Mouse (Mus musculus) ES-E14 (cell line): ENCODE measurements around the gene Pitpnm3.
A peak's percentile ranks its signal among the peaks of the same experiment; 100 is the strongest.

Source experiments
- ZC3H11A ChIP-seq: IDR thresholded peaks from 2 replicates; pipeline ENCODE4 v1.6.1; 2012; ENCODE audit warnings: low read depth, mild to moderate bottlenecking, inconsistent platforms, low read length, borderline replicate concordance
- ZNF384 ChIP-seq: IDR thresholded peaks from 2 replicates; pipeline ENCODE4 v1.6.1; 2012; ENCODE audit warnings: low read depth, low read length, inconsistent platforms

DNA sequence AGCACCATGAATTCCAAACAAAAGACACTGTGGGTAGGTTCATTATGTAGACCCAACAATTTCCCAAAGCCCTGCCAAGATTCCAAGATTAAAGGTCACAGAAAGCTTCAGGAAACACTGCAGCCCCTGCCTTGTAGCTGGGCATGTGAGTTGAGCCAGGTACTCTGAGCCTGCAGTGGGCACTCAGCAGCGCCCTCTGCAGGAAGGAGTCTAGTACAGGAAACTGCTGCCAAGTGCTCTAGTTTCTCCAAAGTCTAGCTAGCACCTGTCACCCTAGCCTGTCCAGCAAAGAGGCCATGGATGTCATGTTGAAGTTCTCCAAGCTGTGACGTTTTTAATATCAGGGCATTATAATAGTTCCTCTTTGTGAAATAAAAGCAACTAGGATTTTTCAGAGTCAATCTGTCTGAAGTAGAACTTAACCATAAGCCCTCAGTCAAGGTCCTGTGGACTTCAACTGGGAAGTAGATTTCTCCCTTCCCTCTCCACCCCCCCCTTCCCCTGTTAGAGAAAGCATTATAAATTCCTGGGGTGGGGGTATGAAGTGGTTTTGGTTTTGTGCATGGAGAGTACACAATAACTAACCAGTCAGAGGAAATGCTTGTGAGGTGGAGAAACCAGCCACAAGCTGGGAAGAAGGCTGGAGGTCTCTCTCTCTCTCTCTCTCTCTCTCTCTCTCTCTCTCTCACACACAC, 9.8 kb upstream of the Pitpnm3 start:
- no peak for TF ChIP-seq ZNF384
- 0 out of 2 replicates have a peak, but pooled peaks have one; percentile 8 for TF ChIP-seq ZC3H11A
